Comparison of ENCODE assay signal across 15 mouse cellular contexts in genomic region chr8:74659950-74660349, GRCm38 (mm10).
DNase-seq lines count a peak whose midpoint lies in the region.
"Had no signal": no experiment of that assay in that cellular context is flagged by ENCODE, and none has a peak within 500 bp of the region (broad histone marks: within the 10 kb centered on the region; RNA-seq: fewer than 3 reads in every experiment).

No protein-coding gene starts in this region.

- peak; percentile 7 for DNase-seq in gastrocnemius, postnatal 25 days
- no peak for DNase-seq in gastrocnemius, postnatal 10 days
- DNase-seq in Muller cell, postnatal 12 days (ENCODE audit: inconsistent ontology term) = peak; percentile 16
- peak; percentile 43 for DNase-seq in cerebellum, adult 11-12 months
- peak; percentile 72 to 83 for DNase-seq in cerebellum, postnatal 14 days
- DNase-seq in adrenal gland, postnatal 10 days = no peak
- DNase-seq in urinary bladder, postnatal 36 days (ENCODE audit: low spot score in 2 of 2) = no peak
- no peak for DNase-seq in thymus, postnatal 36 days
- DNase-seq: adrenal gland, postnatal 36 days; gastrocnemius, postnatal 36 days; liver, postnatal 0 days; lung, postnatal 10 days; midbrain, embryonic 14.5 days; right cerebral cortex, postnatal 14 days; thymus, adult 2 months had no signal

Comparison
In these comparisons a context has a peak if more than half of its experiments do, and no peak if none do; other contexts are left out.
1. DNase-seq: peak in gastrocnemius, postnatal 25 days (single experiment), Muller cell, postnatal 12 days (single experiment), cerebellum, adult 11-12 months (single experiment) and cerebellum, postnatal 14 days (2 of 2); none in gastrocnemius, postnatal 10 days (single experiment), adrenal gland, postnatal 10 days (single experiment), urinary bladder, postnatal 36 days (0 of 2) and thymus, postnatal 36 days (0 of 2).